Mouse (Mus musculus): ENCODE measurements around the gene Prpsap1.

- TF ChIP-seq POLR2AphosphoS2 (IDR thresholded peaks at IDR 0.05; ENCODE audit: insufficient read length, low read depth), result no peak
- no peak for TF ChIP-seq CEBPB (IDR thresholded peaks at IDR 0.05; ENCODE audit: insufficient read depth, poor library complexity, severe bottlenecking)
Measured at GRCm38 (mm10) chr11:116541183-116541582, 47.2 kb upstream of the Prpsap1 start.
